Mouse (Mus musculus): ENCODE results near the gene Irf1.
A peak's percentile ranks its signal among the peaks of the same experiment; 100 is the strongest.

The Irf1 gene

DNA sequence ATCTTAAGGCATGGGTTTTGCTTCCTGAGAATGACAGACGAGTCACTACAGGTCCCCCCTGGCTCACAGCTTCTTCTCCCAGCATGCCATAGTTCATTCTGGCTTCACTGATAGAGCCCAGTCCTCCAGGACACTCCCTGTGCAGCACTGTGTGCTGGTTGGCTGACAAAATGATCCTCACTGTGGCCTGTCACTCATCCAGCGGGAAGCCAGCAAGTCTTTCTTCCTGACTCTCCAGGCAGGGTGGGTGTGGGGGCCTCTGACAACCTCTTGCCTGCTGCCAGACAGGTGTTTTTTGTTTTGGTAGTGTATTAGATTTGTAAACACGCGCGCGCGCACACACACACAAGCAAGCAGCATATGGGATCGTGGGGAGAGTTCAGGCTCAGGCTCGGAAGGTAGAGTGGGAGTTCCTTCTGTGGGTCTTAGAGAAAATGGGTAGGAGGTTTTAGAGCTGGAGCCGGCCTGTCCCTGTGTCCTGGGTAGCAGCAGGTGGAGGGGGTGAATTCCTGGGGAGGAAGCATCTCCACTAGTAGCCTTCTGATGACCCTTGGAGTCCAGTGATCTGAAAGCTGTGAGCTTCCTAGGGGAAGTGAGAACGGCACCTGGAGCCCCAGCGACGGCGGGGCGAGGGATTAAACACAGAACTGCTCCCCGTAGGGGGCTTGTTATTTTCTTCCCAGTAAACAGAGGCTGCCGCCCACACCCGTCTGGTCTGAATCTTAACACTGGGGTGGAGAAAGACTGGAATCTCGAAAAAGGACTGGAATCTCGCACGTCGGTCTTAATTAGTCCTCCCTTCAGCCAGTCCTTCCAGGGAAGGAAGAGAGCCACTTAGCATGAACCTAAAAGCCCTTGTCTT, 10.0 kb upstream of the Irf1 start:
- DNase-seq (ENCODE audit: low spot score in 2 of 2) = peak in 1 of 2 experiments; percentile 7

- no peak for DNase-seq (ENCODE audit: low spot score in 2 of 2)
These were observed 8.5 kb upstream of the Irf1 start for GRCm38 (mm10) chr11:53761284-53761683.

DNA sequence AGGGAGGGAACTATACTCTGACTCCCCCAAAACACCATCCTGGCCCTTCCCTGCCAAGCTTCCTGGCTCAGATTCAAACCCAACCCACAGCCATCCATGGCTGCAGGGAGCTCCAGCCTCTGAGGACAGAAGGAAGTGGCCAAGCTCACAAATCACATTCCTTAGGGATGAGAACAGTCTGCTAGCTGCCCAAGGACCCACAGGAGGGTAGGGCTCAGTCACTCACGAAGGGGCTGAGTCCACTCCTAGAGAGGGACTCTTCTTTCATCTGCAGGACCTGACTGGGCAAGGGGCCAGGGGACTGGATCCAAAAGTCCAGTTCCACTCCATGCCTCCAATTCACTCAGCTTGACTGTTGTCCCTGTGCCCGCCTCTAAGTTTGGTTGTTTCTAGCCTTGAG, 8.0 kb upstream of the Irf1 start:
- no peak for DNase-seq (ENCODE audit: low spot score in 2 of 2)

DNA sequence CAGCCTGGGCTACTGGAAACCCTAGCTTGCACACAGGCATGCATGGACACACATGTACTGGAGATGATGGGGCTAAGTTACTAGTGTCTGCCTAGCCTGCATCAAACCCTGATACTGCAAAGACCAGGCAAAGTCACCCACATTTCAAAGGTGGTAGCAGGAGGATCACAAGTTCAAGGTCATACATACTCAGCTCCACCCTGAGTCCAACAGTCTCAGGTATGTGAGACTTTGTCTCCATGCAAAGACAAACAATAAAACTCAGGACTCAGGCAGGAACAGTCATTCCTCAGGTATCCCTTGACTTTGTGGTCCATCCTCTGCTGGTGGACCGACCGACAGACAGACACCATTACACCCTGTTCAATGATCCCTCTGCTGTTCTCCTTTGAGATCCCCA, 7.4 kb upstream of the Irf1 start:
- DNase-seq (ENCODE audit: low spot score in 2 of 2) = no peak

GRCm38 (mm10) chr11:53762827-53763495, 6.9 kb upstream of the Irf1 start:
- peak in 1 of 2 experiments; percentile 40 for DNase-seq (ENCODE audit: low spot score in 2 of 2)

GRCm38 (mm10) chr11:53763496-53764140, 6.2 kb upstream of the Irf1 start:
- DNase-seq (ENCODE audit: low spot score in 2 of 2) = peak; percentile 73 to 81

DNA sequence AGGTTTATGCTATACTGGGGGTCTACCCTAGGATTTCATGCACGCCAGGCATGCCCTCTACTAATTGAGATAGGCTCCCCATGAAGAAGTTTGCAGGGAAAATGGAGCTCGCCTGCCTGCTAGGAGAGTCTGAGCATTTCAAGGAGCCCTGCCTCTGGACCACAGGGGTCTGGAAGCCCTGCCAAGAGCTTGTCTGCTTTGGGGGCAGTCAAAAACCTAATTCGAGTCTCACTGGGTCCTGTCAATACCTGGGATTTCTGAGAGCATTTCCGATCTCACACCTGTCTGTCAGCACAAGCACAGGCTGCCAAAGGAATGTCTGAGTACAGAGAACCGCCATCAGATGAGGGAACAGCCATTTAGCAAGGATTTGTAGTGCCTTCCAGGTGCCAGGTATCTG, 5.2 kb upstream of the Irf1 start:
- no peak for DNase-seq (ENCODE audit: low spot score in 2 of 2)

GRCm38 (mm10) chr11:53768422-53769184, 1.2 kb upstream of the Irf1 start:
- no peak for DNase-seq (ENCODE audit: low spot score in 2 of 2)

DNA sequence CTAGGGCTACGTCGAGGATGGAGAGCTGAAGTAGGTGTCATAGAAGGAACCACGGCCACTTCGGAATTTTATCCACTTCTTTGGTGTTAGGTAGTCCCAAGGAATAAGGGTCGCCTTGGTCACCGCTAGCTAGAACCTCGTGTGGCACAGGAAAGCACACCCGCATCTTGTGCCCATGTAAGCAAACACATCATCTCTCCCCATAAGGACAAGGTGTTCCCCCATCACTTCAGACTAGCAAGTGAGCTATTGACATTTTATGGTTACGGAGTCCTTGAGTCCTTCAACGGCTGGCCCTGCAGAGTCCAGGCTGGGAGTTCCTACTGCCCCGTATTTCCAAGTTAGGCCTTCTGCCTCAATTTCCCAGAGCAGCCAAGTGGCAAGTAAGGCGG, 633 bp upstream of the Irf1 start:
- no peak for DNase-seq (ENCODE audit: low spot score in 2 of 2)

- peak; percentile 47 to 66 for DNase-seq (ENCODE audit: low spot score in 2 of 2)
These were observed 444 bp downstream of the Irf1 start for GRCm38 (mm10) chr11:53770125-53770791.

GRCm38 (mm10) chr11:53771001-53771744, 1.4 kb downstream of the Irf1 start:
- DNase-seq (ENCODE audit: low spot score in 2 of 2) = no peak

DNA sequence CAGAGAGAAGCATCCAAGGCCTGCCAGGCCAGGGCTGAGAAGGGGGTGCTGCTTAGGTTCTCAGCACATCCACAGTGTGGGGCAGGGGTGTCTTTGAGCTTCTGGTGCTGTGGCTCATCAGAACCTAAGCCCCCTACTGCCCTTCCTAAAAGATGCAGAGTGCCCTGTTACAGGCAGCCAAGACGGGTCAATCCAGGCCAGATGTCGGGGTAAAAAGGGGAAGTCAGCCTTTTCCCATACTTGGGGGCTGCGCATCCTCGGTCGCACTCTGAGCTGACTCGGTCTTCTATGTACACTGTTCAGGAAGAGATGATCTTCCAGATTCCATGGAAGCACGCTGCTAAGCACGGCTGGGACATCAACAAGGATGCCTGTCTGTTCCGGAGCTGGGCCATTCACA, 2.7 kb downstream of the Irf1 start:
- peak in 1 of 2 experiments; percentile 4 for DNase-seq (ENCODE audit: low spot score in 2 of 2)

- peak in 1 of 2 experiments; percentile 3 for DNase-seq (ENCODE audit: low spot score in 2 of 2)
These were observed 3.3 kb downstream of the Irf1 start, which contains the start of gene Gm17334 for GRCm38 (mm10) chr11:53773087-53773486. Gene Gm17334, minus strand, starts transcription at chr11:53773187.

DNA sequence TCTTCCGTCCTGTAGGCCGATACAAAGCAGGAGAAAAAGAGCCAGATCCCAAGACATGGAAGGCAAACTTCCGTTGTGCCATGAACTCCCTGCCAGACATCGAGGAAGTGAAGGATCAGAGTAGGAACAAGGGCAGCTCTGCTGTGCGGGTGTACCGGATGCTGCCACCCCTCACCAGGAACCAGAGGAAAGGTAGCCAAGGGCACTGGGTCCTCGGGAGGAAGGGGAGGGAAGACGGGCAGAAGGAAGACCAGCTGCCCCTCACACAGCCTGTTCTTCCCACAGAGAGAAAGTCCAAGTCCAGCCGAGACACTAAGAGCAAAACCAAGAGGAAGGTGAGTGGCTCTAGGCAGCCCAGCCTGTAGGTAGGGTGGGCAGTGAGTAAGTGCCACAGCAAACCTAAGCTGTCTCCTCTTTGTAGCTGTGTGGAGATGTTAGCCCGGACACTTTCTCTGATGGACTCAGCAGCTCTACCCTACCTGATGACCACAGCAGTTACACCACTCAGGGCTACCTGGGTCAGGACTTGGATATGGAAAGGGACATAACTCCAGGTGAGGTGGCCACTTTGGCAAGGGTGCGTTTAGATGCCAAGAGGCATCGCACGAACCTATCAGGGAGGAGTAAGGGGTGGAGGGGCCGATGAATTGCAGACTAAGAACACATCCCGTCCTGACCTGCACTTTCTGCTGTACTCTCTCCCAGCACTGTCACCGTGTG, 4.0 kb downstream of the Irf1 start:
- peak in 1 of 2 experiments; percentile 3 for DNase-seq (ENCODE audit: low spot score in 2 of 2)

DNA sequence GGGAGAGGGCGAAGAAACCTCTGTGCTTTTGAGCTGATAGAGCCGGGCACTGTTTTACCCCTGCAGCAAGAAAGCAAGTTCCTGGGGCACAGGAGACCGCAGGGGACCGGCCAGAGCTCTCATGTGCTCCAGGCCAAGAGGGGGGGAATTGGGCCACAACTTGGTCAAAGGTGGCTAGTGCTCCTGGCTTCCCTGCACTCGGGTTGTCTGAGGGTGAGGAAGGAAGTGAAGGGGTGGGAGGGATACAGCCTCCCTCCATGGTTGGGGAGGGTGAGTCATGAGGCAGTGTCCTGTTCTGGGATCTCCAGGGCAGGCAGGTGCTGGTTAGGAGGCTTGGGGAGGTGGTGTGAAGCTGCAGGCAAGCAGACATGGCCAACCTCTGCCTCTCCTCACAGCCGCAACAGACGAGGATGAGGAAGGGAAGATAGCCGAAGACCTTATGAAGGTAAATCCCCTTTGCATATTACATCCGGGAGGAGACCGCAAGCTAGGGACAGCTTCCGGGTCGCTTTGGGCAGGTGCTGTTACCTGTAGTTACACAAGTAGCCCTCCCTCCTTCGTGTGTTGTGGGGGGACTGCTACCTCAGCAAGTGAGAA, 4.9 kb downstream of the Irf1 start:
- no peak for DNase-seq (ENCODE audit: low spot score in 2 of 2)

DNA sequence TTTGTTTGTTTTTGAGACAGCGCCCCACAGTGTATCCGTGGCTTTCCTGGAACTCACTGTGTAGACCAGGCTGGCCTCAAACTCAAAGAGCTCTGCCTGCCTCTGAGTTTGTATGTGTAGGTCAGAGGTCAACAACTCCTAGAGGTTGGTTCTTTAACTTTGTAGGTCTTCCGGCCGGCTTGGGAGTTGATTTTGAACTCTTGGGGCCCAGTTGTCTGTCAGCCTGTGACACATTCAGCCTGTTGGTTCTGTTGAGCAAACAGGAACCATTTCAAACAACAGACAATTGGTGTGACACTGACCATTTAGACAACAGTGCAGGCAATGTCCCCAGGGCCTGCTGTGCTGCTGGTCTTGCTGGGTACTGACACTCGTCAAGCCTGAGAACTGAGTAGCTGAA, 7.9 kb downstream of the Irf1 start:
- DNase-seq (ENCODE audit: low spot score in 2 of 2) = no peak

- DNase-seq (ENCODE audit: low spot score in 2 of 2) = no peak
These were observed 8.6 kb downstream of the Irf1 start for GRCm38 (mm10) chr11:53778455-53778854.

DNA sequence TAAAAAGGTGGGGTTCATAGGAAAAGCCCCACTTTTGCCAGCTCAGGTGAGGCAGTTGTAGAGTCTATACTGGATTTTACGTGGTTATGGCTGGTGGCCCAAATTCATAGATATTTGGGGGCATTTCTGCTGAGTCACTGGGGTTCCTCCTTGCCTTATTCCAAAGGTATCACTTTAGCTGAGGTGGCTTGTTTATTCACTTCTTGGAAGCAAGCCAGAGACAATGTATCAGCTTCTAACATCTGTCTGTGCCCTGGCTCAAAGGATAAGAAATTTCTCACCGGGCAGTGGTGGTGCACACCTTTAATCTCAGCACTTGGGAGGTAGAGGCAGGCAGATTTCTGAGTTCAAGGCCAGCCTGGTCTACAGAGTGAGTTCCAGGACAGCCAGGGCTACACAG, 10.0 kb downstream of the Irf1 start:
- no peak for DNase-seq (ENCODE audit: low spot score in 2 of 2)

DNA sequence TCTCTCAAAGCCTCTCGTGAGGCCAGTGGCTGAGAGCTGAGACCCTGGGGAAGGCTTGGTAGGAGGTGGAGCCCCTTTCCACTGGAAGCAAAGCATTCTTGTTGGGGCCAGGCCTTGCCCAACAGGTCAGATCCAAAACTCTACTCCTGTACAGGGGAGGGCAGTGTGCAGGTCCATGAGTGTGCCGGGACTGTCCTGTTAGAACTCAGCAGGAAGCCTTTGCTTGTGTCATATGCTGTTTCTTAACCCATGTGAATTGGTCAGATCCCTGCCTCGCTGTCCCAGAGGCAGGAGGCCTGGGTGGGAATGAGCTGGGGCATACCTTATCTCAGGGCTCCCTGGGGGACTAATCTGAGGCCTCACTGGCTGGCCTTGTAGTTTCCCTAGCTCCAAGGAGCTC, 10.4 kb downstream of the Irf1 start:
- DNase-seq (ENCODE audit: low spot score in 2 of 2) = no peak

Measured in frontal cortex, postnatal 10 days (tissue).